Mouse (Mus musculus) midbrain, embryonic 12.5 days (tissue): ENCODE data around the gene Xirp2. TPM values are rescaled to one million over a fixed set of nuclear protein-coding genes. Genes with fewer than 3 reads are reported as not detected.

Source experiments
- ATAC-seq: fragments of 200-750 bp; cut with Nextera tagmentation; 2 replicates; pipeline ENCODE4 v1.8.0; 2017; ENCODE audit warnings: low read depth, moderate TSS enrichment, moderate library complexity; ENCODE audit not compliant: low FRiP score
- H3K27ac ChIP-seq: fragments of 300-500 bp; sonication (generic); replicated peaks from 2 replicates; pipeline ENCODE4 v1.5.1; 2016; ENCODE audit warnings: mild to moderate bottlenecking
- H3K27me3 ChIP-seq: fragments of 300-500 bp; sonication (generic); 2 replicates; pipeline ENCODE4 v1.6.1; 2016; ENCODE audit warnings: mild to moderate bottlenecking
- H3K36me3 ChIP-seq: fragments of 300-500 bp; sonication (generic); 2 replicates; pipeline ENCODE4 v1.6.1; 2016
- H3K4me1 ChIP-seq: fragments of 300-500 bp; sonication (generic); 2 replicates; pipeline ENCODE4 v1.6.1; 2016
- H3K4me2 ChIP-seq: fragments of 300-500 bp; sonication (generic); replicated peaks from 2 replicates; pipeline ENCODE4 v1.6.1; 2016; ENCODE audit warnings: mild to moderate bottlenecking, moderate library complexity
- H3K4me3 ChIP-seq: fragments of 300-500 bp; sonication (generic); 2 replicates; pipeline ENCODE4 v1.5.1; 2016; ENCODE audit warnings: mild to moderate bottlenecking
- H3K9ac ChIP-seq: fragments of 300-500 bp; sonication (generic); replicated peaks from 2 replicates; pipeline ENCODE4 v1.6.1; 2016; ENCODE audit warnings: mild to moderate bottlenecking, moderate library complexity
- H3K9me3 ChIP-seq: fragments of 300-500 bp; sonication (generic); 2 replicates; pipeline ENCODE4 v1.6.1; 2016; ENCODE audit warnings: mild to moderate bottlenecking
- WGBS: fragments of 180-500 bp; shearing (Covaris S2); methylation state at CpG from one replicate; pipeline ENCODE4 v1.1.7; 2016; 5-methylcytosine and 5-hydroxymethylcytosine counted together
- polyA plus RNA-seq: library from polyadenylated mRNA; unstranded; fragments of >200 nt; fragmentation: Nextera tagmentation; extraction: Ambion mirVana; gene quantifications from 2 replicates; pipeline ENCODE4 v1.2.1, GENCODE M21; 2016

Xirp2 gene
- polyA plus RNA-seq, 1 experiment from 2014 or later: not detected

GRCm38 (mm10) chr2:67565480-67566331, 119.9 kb downstream of the Xirp2 start, which contains the start of gene B3galt1:
Gene B3galt1 (plus strand): TSS chr2:67565871.
- Histone ChIP-seq H3K4me1 (peaks cover 11% of the 10 kb centered on the region), H3K27me3 (no peaks in the 10 kb centered on the region), H3K9ac (peak within 1 kb of the TSS; percentile 80), H3K27ac (peak within 1 kb of the TSS; percentile 95), H3K9me3 (no peaks in the 10 kb centered on the region), H3K36me3 (no peaks in the 10 kb centered on the region), H3K4me2 (peak within 1 kb of the TSS; percentile 83), H3K4me3 (peak within 1 kb of the TSS; percentile 68)
- ATAC-seq: peak; percentile 98
- WGBS: under 1% methylated on average over 71 of the region's 83 CpGs

DNA sequence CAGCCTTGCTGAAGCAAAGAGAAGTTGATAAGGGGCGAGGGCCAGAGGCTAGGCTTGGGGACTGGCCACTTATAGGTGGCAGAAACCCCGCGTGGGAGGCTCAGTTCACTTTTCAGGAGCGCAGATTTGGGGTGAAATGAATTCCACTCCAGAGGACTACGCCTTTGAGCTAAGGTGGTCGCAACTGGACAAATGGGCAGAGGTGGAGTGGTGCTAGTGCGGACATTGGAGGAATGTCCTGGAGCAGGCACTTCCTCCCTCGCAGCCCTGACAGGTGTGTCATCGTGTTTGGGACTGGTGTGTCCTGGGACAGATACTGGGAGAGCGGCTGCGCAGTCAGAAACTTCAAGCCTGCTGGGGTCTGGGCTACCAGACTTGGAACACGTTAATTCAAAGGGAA, 120.8 kb downstream of the Xirp2 start:
- Histone ChIP-seq H3K9ac (peak overlapping the region; percentile 80), H3K4me3 (peak overlapping the region; percentile 68), H3K36me3 (no peaks in the 10 kb centered on the region), H3K27ac (peak overlapping the region; percentile 95), H3K4me2 (peak overlapping the region; percentile 83), H3K27me3 (no peaks in the 10 kb centered on the region), H3K4me1 (peaks cover 11% of the 10 kb centered on the region), H3K9me3 (no peaks in the 10 kb centered on the region)
- ATAC-seq: no peak
- WGBS: under 1% methylated on average over 12 of the region's 12 CpGs

DNA sequence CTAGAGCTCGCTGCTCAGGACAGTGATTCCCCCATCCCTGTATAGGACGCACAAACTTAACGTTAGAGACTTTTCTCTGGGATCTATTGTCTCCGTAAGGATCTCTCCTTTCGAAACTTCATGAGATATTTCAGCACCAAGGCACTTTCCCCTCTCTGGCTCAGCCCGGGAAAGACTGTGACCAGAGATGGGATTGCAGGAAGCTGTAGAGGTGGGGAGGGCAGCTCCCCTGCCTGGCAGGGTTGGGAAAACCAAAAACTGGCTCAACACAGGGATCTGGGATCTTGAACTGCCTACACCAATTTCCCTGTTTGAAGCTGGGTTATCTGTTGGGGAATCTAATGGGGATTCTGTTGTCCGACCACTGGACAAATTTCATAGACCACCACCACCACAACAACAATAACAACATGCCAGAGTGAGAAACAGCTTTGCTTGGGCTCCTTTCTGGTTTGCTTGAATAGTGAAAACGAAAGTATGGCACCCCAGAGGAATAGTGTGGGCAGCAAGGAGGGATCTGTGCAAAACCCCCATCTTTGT, 121.4 kb downstream of the Xirp2 start:
- Histone ChIP-seq H3K9ac (peak overlapping the region; percentile 80; the same call in 1 of the 2 replicates), H3K27ac (no peak overlapping the region), H3K9me3 (no peaks in the 10 kb centered on the region), H3K27me3 (no peaks in the 10 kb centered on the region), H3K36me3 (no peaks in the 10 kb centered on the region), H3K4me1 (peaks cover 11% of the 10 kb centered on the region), H3K4me3 (peak overlapping the region; percentile 68), H3K4me2 (peak overlapping the region; percentile 83)
- WGBS: 15% methylated on average over 8 of the region's 8 CpGs
- ATAC-seq: no peak

Other genes with a start within 250 kb of the Xirp2 start
- gene Gm21830, start 32.3 kb upstream of the Xirp2 start, polyA plus RNA-seq: not detected in 2 replicates
- not detected in 2 replicates for gene Gm26727, start 12.8 kb upstream of the Xirp2 start, polyA plus RNA-seq
- gene B3galt1, start 119.9 kb downstream of the Xirp2 start, polyA plus RNA-seq: 24.3 and 25.7 TPM in 2 replicates